Mouse (Mus musculus) liver, embryonic 15.5 days (tissue): ENCODE results near the gene Gm8653. TPM values are rescaled to one million over a fixed set of nuclear protein-coding genes. Genes with fewer than 3 reads are reported as not detected.
"Not testable (repeated sequence)": the region's sequence is repeated elsewhere in the genome, so short reads cannot be mapped to it uniquely, and the experiment has no call there.

Source experiments
- ATAC-seq: fragments of 200-750 bp; cut with Nextera tagmentation; 2 replicates; pipeline ENCODE4 v1.8.0; 2017; ENCODE audit warnings: moderate number of reproducible peaks, mild to moderate bottlenecking, moderate library complexity; ENCODE audit not compliant: insufficient read depth
- H3K27ac ChIP-seq: fragments of 300-500 bp; sonication (generic); replicated peaks from 2 replicates; pipeline ENCODE4 v1.5.1; 2015; ENCODE audit warnings: mild to moderate bottlenecking, inconsistent platforms
- H3K27me3 ChIP-seq: fragments of 300-500 bp; sonication (generic); 2 replicates; pipeline ENCODE4 v1.6.1; 2015; ENCODE audit warnings: mild to moderate bottlenecking, inconsistent platforms
- H3K36me3 ChIP-seq: fragments of 300-500 bp; sonication (generic); replicated peaks from 2 replicates; pipeline ENCODE4 v1.6.1; 2015; ENCODE audit warnings: moderate library complexity, mild to moderate bottlenecking, inconsistent platforms
- H3K4me1 ChIP-seq: fragments of 300-500 bp; sonication (generic); replicated peaks from 2 replicates; pipeline ENCODE4 v1.6.1; 2015; ENCODE audit warnings: inconsistent platforms
- H3K4me2 ChIP-seq: fragments of 300-500 bp; sonication (generic); 2 replicates; pipeline ENCODE4 v1.6.1; 2015; ENCODE audit warnings: moderate library complexity, mild to moderate bottlenecking, inconsistent platforms
- H3K4me3 ChIP-seq: fragments of 300-500 bp; sonication (generic); replicated peaks from 2 replicates; pipeline ENCODE4 v1.5.1; 2015; ENCODE audit warnings: mild to moderate bottlenecking, inconsistent platforms
- H3K9ac ChIP-seq: fragments of 300-500 bp; sonication (generic); 2 replicates; pipeline ENCODE4 v1.6.1; 2015; ENCODE audit warnings: moderate library complexity, mild to moderate bottlenecking, inconsistent platforms
- H3K9me3 ChIP-seq: fragments of 300-500 bp; sonication (generic); replicated peaks from 2 replicates; pipeline ENCODE4 v1.6.1; 2016; ENCODE audit warnings: inconsistent platforms
- WGBS: fragments of 180-500 bp; shearing (Covaris S2); methylation state at CpG from one replicate; pipeline ENCODE4 v1.1.7; 2015; ENCODE audit warnings: mixed read lengths; ENCODE audit not compliant: insufficient replicate concordance; 5-methylcytosine and 5-hydroxymethylcytosine counted together
- polyA plus RNA-seq: library from polyadenylated mRNA; unstranded; fragments of >200 nt; fragmentation: Nextera tagmentation; extraction: Ambion mirVana; gene quantifications from 2 replicates; pipeline ENCODE4 v1.2.1, GENCODE M21; 2015

The Gm8653 gene
- polyA plus RNA-seq: not detected in 2 replicates

DNA sequence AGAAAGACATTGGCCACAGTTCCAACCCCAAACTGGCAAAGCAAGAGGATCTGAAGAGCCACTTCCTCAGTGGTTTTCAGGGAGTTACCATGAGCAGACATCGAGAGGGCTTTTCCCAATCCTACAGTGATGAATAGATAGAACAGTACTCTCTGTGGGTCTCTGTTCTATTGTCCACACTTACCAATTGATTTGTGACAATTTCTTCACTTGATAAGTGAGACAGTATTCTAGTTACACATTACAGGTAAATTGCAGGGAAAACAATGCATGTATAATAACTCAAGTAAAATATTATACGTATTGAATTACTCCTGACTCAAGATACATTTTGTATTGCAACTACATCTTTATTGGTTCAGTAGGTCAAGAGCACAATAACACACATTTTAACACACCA is at the start of gene Gm8653:
Gene Gm8653 (minus strand): TSS at position 101 of the 400 bp plus-strand sequence.
- not testable (repeated sequence) for H3K4me2 ChIP-seq, H3K9ac ChIP-seq, H3K9me3 ChIP-seq, H3K27me3 ChIP-seq, H3K4me1 ChIP-seq, H3K36me3 ChIP-seq, H3K4me3 ChIP-seq, ATAC-seq, H3K27ac ChIP-seq
- no CpG with 5 or more reads among the region's 2 CpGs for WGBS

DNA sequence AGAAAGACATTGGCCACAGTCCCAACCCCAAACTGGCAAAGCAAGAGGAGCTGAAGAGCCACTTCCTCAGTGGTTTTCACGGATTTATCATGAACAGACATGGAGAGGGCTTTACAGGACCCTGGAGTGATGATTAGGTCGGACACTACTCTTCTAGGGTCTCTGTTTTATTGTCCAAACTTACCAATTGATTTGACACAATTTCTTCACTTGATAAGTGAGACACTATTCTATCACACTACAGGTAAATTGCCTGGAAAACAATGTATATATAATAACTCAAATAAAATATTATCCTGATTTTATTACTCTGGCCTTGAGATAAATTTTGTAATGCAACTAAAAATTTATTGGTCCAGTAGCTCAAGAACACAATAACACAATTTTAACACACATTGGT is 28.3 kb upstream of the Gm8653 start, which contains the start of gene Gm8453:
Gene Gm8453 (minus strand): TSS at position 101 of the 400 bp plus-strand sequence.
- not testable (repeated sequence) for H3K4me1 ChIP-seq
- WGBS: 13% methylated on average over 2 of the region's 2 CpGs

DNA sequence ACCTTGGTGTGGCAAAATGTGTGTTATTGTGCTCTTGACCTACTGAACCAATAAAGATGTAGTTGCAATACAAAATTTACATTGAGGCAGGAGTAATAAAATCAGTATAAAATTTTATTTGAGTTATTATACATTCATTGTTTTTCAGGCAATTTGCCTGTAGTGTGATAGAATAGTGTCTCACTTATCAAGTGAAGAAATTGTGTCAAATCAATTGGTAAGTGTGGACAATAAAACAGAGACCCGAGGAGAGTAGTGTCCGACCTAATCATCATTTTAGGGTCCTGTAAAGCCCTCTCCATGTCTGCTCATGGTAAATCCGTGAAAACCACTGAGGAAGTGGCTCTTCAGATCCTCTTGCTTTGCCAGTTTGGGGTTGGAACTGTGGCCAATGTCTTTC is 12.0 kb downstream of the Gm8653 start, which contains the start of gene Vmn1r143:
Gene Vmn1r143 (plus strand): TSS at position 301 of the 400 bp plus-strand sequence.
- not testable (repeated sequence) for H3K4me1 ChIP-seq, H3K36me3 ChIP-seq, H3K9me3 ChIP-seq, H3K4me3 ChIP-seq, H3K27ac ChIP-seq, H3K4me2 ChIP-seq, H3K9ac ChIP-seq, ATAC-seq, H3K27me3 ChIP-seq
- WGBS: no CpG with 5 or more reads among the region's 3 CpGs

More for the DNA sequence above, 28.3 kb upstream of the Gm8653 start, which contains the start of gene Gm8453:
- not testable (repeated sequence) for H3K36me3 ChIP-seq, H3K9me3 ChIP-seq, ATAC-seq, H3K4me3 ChIP-seq, H3K27me3 ChIP-seq, H3K4me2 ChIP-seq, H3K9ac ChIP-seq, H3K27ac ChIP-seq

DNA sequence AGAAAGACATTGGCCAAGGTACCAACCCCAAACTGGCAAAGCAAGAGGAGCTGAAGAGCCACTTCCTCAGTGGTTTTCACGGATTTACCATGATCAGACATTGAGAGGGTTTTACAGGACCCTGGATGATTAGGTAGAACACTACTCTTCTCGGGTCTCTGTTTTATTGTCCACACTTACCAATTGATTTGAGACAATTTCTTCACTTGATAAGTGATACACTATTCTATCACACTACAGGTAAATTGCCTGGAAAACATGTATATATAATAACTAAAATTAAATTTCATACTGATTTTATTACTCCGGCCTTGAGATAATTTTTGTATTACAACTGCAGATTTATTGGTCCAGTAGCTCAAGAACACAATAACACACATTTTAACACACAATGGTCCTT is 37.1 kb downstream of the Gm8653 start, which contains the start of gene Vmn1r142:
Gene Vmn1r142 (minus strand): TSS at position 101 of the 400 bp plus-strand sequence.
- ATAC-seq, H3K27ac ChIP-seq, H3K36me3 ChIP-seq, H3K27me3 ChIP-seq, H3K4me3 ChIP-seq, H3K4me1 ChIP-seq, H3K4me2 ChIP-seq, H3K9ac ChIP-seq, H3K9me3 ChIP-seq: not testable (repeated sequence)
- WGBS: no CpG with 5 or more reads among the region's 3 CpGs

Other genes starting within 250 kb of the Gm8653 start
- not detected in 2 replicates for gene Vmn1r137, start 206.7 kb downstream of the Gm8653 start, polyA plus RNA-seq
- not detected in 2 replicates for gene Vmn1r138, start 172.4 kb downstream of the Gm8653 start, polyA plus RNA-seq
- not detected in 2 replicates for gene Gm6176, start 145.0 kb downstream of the Gm8653 start, polyA plus RNA-seq
- not detected in 2 replicates for gene Vmn1r139, start 132.2 kb downstream of the Gm8653 start, polyA plus RNA-seq
- not detected in 2 replicates for gene Gm16451, start 83.0 kb downstream of the Gm8653 start, polyA plus RNA-seq
- not detected in 2 replicates for gene Gm10666, start 66.5 kb downstream of the Gm8653 start, polyA plus RNA-seq
- gene Vmn1r142, start 37.2 kb downstream of the Gm8653 start, polyA plus RNA-seq: not detected in 2 replicates
- not detected in 2 replicates for gene Vmn1r143, start 11.9 kb downstream of the Gm8653 start, polyA plus RNA-seq
- gene Gm8453, start 28.2 kb upstream of the Gm8653 start, polyA plus RNA-seq: not detected in 2 replicates
- not detected in 2 replicates for gene Gm4187, start 128.5 kb upstream of the Gm8653 start, polyA plus RNA-seq
- gene Gm8660, start 169.8 kb upstream of the Gm8653 start, polyA plus RNA-seq: not detected in 2 replicates
- not detected in 2 replicates for gene Vmn1r148, start 212.3 kb upstream of the Gm8653 start, polyA plus RNA-seq
- not detected in 2 replicates for gene Vmn1r149, start 237.0 kb upstream of the Gm8653 start, polyA plus RNA-seq